Mouse (Mus musculus): Measurements from ENCODE around the gene Pck1. TPM values are rescaled to one million over a fixed set of nuclear protein-coding genes. Genes with fewer than 3 reads are reported as not detected.

Pck1 gene
- polyA plus RNA-seq, 1 experiment from 2014 or later = not detected

- ATAC-seq (ENCODE audit: low FRiP score) = no peak
- Histone ChIP-seq H3K27me3 (ENCODE audit: control insufficient read depth, insufficient read depth, low read length) (no peaks in the 10 kb centered on the region), H3K4me2 (replicated peaks) (no peak overlapping the region), H3K27ac (no peak overlapping the region), H3K9ac (no peak overlapping the region), H3K4me3 (replicated peaks; ENCODE audit: low read length) (no peak overlapping the region), H3K4me1 (replicated peaks; ENCODE audit: control insufficient read depth, insufficient read depth, low read length) (no peaks in the 10 kb centered on the region), H3K36me3 (replicated peaks; ENCODE audit: control insufficient read depth, insufficient read depth) (no peaks in the 10 kb centered on the region), H3K9me3 (ENCODE audit: control insufficient read depth, low read length) (no peaks in the 10 kb centered on the region)
- 77% methylated on average over 3 of the region's 3 CpGs for WGBS
- DNase-seq (ENCODE audit: low spot score) = no peak
Measured at GRCm38 (mm10) chr2:173145808-173146207, 7.0 kb upstream of the Pck1 start.

- H3K27ac ChIP-seq = no peak overlapping the region
Measured at GRCm38 (mm10) chr2:173146728-173147127, 6.1 kb upstream of the Pck1 start.

GRCm38 (mm10) chr2:173148001-173148400, 4.8 kb upstream of the Pck1 start:
- 94% methylated on average over 5 of the region's 5 CpGs for WGBS
- H3K4me1 ChIP-seq (replicated peaks; ENCODE audit: control insufficient read depth, insufficient read depth, low read length) = no peaks in the 10 kb centered on the region
- no peak for DNase-seq (ENCODE audit: low spot score)
- no peaks in the 10 kb centered on the region for H3K9me3 ChIP-seq (ENCODE audit: control insufficient read depth, low read length)
- H3K4me3 ChIP-seq (replicated peaks; ENCODE audit: low read length) = no peak overlapping the region
- no peaks in the 10 kb centered on the region for H3K36me3 ChIP-seq (replicated peaks; ENCODE audit: control insufficient read depth, insufficient read depth)
- no peak overlapping the region for H3K27ac ChIP-seq
- H3K4me2 ChIP-seq (replicated peaks) = no peak overlapping the region
- H3K27me3 ChIP-seq (ENCODE audit: control insufficient read depth, insufficient read depth, low read length) = no peaks in the 10 kb centered on the region
- H3K9ac ChIP-seq = no peak overlapping the region
- no peak for ATAC-seq (ENCODE audit: low FRiP score)

More at GRCm38 (mm10) chr2:173146728-173147127, 6.1 kb upstream of the Pck1 start:
- ATAC-seq (ENCODE audit: low FRiP score) = no peak
- Histone ChIP-seq H3K36me3 (replicated peaks; ENCODE audit: control insufficient read depth, insufficient read depth) (no peaks in the 10 kb centered on the region), H3K4me2 (replicated peaks) (no peak overlapping the region), H3K9me3 (ENCODE audit: control insufficient read depth, low read length) (no peaks in the 10 kb centered on the region), H3K27me3 (ENCODE audit: control insufficient read depth, insufficient read depth, low read length) (no peaks in the 10 kb centered on the region), H3K4me1 (replicated peaks; ENCODE audit: control insufficient read depth, insufficient read depth, low read length) (no peaks in the 10 kb centered on the region), H3K4me3 (replicated peaks; ENCODE audit: low read length) (no peak overlapping the region), H3K9ac (no peak overlapping the region)
- 77% methylated on average over 6 of the region's 6 CpGs for WGBS
- no peak for DNase-seq (ENCODE audit: low spot score)

- H3K27ac ChIP-seq = no peak overlapping the region
- H3K4me2 ChIP-seq (replicated peaks) = no peak overlapping the region
- no peak overlapping the region for H3K4me3 ChIP-seq (replicated peaks; ENCODE audit: low read length)
- DNase-seq (ENCODE audit: low spot score) = no peak
- no peak for ATAC-seq (ENCODE audit: low FRiP score)
- H3K27me3 ChIP-seq (ENCODE audit: control insufficient read depth, insufficient read depth, low read length) = no peaks in the 10 kb centered on the region
- no peaks in the 10 kb centered on the region for H3K4me1 ChIP-seq (replicated peaks; ENCODE audit: control insufficient read depth, insufficient read depth, low read length)
- no peaks in the 10 kb centered on the region for H3K36me3 ChIP-seq (replicated peaks; ENCODE audit: control insufficient read depth, insufficient read depth)
- WGBS = 92% methylated on average over 5 of the region's 5 CpGs
- no peak overlapping the region for H3K9ac ChIP-seq
- no peaks in the 10 kb centered on the region for H3K9me3 ChIP-seq (ENCODE audit: control insufficient read depth, low read length)
Measured at GRCm38 (mm10) chr2:173151352-173151751, 1.5 kb upstream of the Pck1 start.

GRCm38 (mm10) chr2:173151784-173152284, 1.0 kb upstream of the Pck1 start:
- 91% methylated on average over 7 of the region's 7 CpGs for WGBS
- H3K4me2 ChIP-seq (replicated peaks) = no peak overlapping the region

GRCm38 (mm10) chr2:173153266-173153665, 418 bp downstream of the Pck1 start:
- no peaks in the 10 kb centered on the region for H3K36me3 ChIP-seq (replicated peaks; ENCODE audit: control insufficient read depth, insufficient read depth)
- no peak overlapping the region for H3K4me2 ChIP-seq (replicated peaks)

More at GRCm38 (mm10) chr2:173151784-173152284, 1.0 kb upstream of the Pck1 start:
- Histone ChIP-seq H3K4me3 (replicated peaks; ENCODE audit: low read length) (no peak overlapping the region), H3K4me1 (replicated peaks; ENCODE audit: control insufficient read depth, insufficient read depth, low read length) (no peaks in the 10 kb centered on the region), H3K27ac (no peak overlapping the region), H3K9me3 (ENCODE audit: control insufficient read depth, low read length) (no peaks in the 10 kb centered on the region), H3K36me3 (replicated peaks; ENCODE audit: control insufficient read depth, insufficient read depth) (no peaks in the 10 kb centered on the region), H3K27me3 (ENCODE audit: control insufficient read depth, insufficient read depth, low read length) (no peaks in the 10 kb centered on the region), H3K9ac (no peak overlapping the region)
- ATAC-seq (ENCODE audit: low FRiP score) = no peak
- no peak for DNase-seq (ENCODE audit: low spot score)

GRCm38 (mm10) chr2:173154513-173154912, 1.7 kb downstream of the Pck1 start:
- Histone ChIP-seq H3K9me3 (ENCODE audit: control insufficient read depth, low read length) (no peaks in the 10 kb centered on the region), H3K36me3 (replicated peaks; ENCODE audit: control insufficient read depth, insufficient read depth) (no peaks in the 10 kb centered on the region), H3K4me3 (replicated peaks; ENCODE audit: low read length) (no peak overlapping the region), H3K9ac (no peak overlapping the region), H3K4me1 (replicated peaks; ENCODE audit: control insufficient read depth, insufficient read depth, low read length) (no peaks in the 10 kb centered on the region), H3K27me3 (ENCODE audit: control insufficient read depth, insufficient read depth, low read length) (no peaks in the 10 kb centered on the region), H3K4me2 (replicated peaks) (no peak overlapping the region), H3K27ac (no peak overlapping the region)
- ATAC-seq (ENCODE audit: low FRiP score) (no peak), DNase-seq (ENCODE audit: low spot score) (no peak)
- 93% methylated on average over 13 of the region's 13 CpGs for WGBS

More at GRCm38 (mm10) chr2:173153266-173153665, 418 bp downstream of the Pck1 start:
- WGBS = 92% methylated on average over 10 of the region's 10 CpGs
- ATAC-seq (ENCODE audit: low FRiP score) (no peak), DNase-seq (ENCODE audit: low spot score) (no peak)
- Histone ChIP-seq H3K27ac (no peak overlapping the region), H3K9ac (no peak overlapping the region), H3K4me1 (replicated peaks; ENCODE audit: control insufficient read depth, insufficient read depth, low read length) (no peaks in the 10 kb centered on the region), H3K4me3 (replicated peaks; ENCODE audit: low read length) (no peak overlapping the region), H3K9me3 (ENCODE audit: control insufficient read depth, low read length) (no peaks in the 10 kb centered on the region), H3K27me3 (ENCODE audit: control insufficient read depth, insufficient read depth, low read length) (no peaks in the 10 kb centered on the region)

GRCm38 (mm10) chr2:173154962-173155361, 2.1 kb downstream of the Pck1 start:
- no peak for ATAC-seq (ENCODE audit: low FRiP score)
- DNase-seq (ENCODE audit: low spot score) = no peak
- Histone ChIP-seq H3K4me3 (replicated peaks; ENCODE audit: low read length) (no peak overlapping the region), H3K9me3 (ENCODE audit: control insufficient read depth, low read length) (no peaks in the 10 kb centered on the region), H3K4me2 (replicated peaks) (no peak overlapping the region), H3K36me3 (replicated peaks; ENCODE audit: control insufficient read depth, insufficient read depth) (no peaks in the 10 kb centered on the region), H3K4me1 (replicated peaks; ENCODE audit: control insufficient read depth, insufficient read depth, low read length) (no peaks in the 10 kb centered on the region), H3K9ac (no peak overlapping the region), H3K27ac (no peak overlapping the region), H3K27me3 (ENCODE audit: control insufficient read depth, insufficient read depth, low read length) (no peaks in the 10 kb centered on the region)
- WGBS = 96% methylated on average over 14 of the region's 14 CpGs

- Histone ChIP-seq H3K4me1 (replicated peaks; ENCODE audit: control insufficient read depth, insufficient read depth, low read length) (no peaks in the 10 kb centered on the region), H3K27me3 (ENCODE audit: control insufficient read depth, insufficient read depth, low read length) (no peaks in the 10 kb centered on the region), H3K27ac (no peak overlapping the region), H3K9me3 (ENCODE audit: control insufficient read depth, low read length) (no peaks in the 10 kb centered on the region), H3K9ac (no peak overlapping the region), H3K4me3 (replicated peaks; ENCODE audit: low read length) (no peak overlapping the region), H3K36me3 (replicated peaks; ENCODE audit: control insufficient read depth, insufficient read depth) (no peaks in the 10 kb centered on the region), H3K4me2 (replicated peaks) (no peak overlapping the region)
- ATAC-seq (ENCODE audit: low FRiP score) (no peak), DNase-seq (ENCODE audit: low spot score) (no peak)
- WGBS = 94% methylated on average over 10 of the region's 10 CpGs
Measured at GRCm38 (mm10) chr2:173155907-173156306, 3.1 kb downstream of the Pck1 start.

GRCm38 (mm10) chr2:173156923-173157322, 4.1 kb downstream of the Pck1 start:
- Histone ChIP-seq H3K4me1 (replicated peaks; ENCODE audit: control insufficient read depth, insufficient read depth, low read length) (no peaks in the 10 kb centered on the region), H3K9ac (no peak overlapping the region), H3K27me3 (ENCODE audit: control insufficient read depth, insufficient read depth, low read length) (no peaks in the 10 kb centered on the region), H3K27ac (no peak overlapping the region), H3K4me2 (replicated peaks) (no peak overlapping the region), H3K4me3 (replicated peaks; ENCODE audit: low read length) (no peak overlapping the region), H3K36me3 (replicated peaks; ENCODE audit: control insufficient read depth, insufficient read depth) (no peaks in the 10 kb centered on the region), H3K9me3 (ENCODE audit: control insufficient read depth, low read length) (no peaks in the 10 kb centered on the region)
- ATAC-seq (ENCODE audit: low FRiP score) (no peak), DNase-seq (ENCODE audit: low spot score) (no peak)
- 88% methylated on average over 13 of the region's 13 CpGs for WGBS

Measured in hindbrain, embryonic 14.5 days (tissue).